Comparison of ENCODE assay signal across 22 mouse cellular contexts in the genomic region with DNA sequence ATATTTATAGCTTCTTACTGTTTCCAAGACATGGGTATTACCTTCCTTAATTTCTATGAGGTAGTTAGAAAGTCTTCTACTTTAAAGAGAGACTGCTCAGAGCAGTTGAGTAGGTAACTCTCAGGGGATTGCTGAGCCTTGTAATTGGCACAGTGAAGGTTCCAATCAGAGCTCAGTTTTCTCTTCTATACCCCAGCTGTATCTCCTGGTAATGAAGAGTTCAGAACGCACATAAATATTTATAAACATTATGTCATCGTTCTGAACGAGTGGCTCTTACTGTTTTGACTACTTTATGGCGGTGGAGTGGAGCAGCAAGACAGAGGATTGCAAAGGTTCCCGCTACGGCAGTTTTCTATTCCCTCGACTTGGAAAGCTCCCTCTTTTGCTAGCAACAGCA.
DNase-seq lines count a peak whose midpoint lies in the region; ATAC-seq and TF ChIP-seq lines count a peak whose summit lies in the region.
"Had no signal": no experiment of that assay in that cellular context is flagged by ENCODE, and none has a peak within 500 bp of the region (broad histone marks: within the 10 kb centered on the region; RNA-seq: fewer than 3 reads in every experiment).

No protein-coding gene starts in this region.

- H3K36me3 ChIP-seq in forebrain, embryonic 15.5 days: no peaks in the 10 kb centered on the region
- no peaks in the 10 kb centered on the region for H3K36me3 ChIP-seq in forebrain, embryonic 12.5 days (replicated peaks)
- no peaks in the 10 kb centered on the region for H3K36me3 ChIP-seq in kidney, postnatal 0 days (ENCODE audit: insufficient read depth, low read length)
- no peaks in the 10 kb centered on the region for H3K36me3 ChIP-seq in neural tube, embryonic 12.5 days
- H3K36me3 ChIP-seq in neural tube, embryonic 15.5 days: 0 out of 2 replicates have a peak, but pooled peaks cover 5% of the 10 kb centered on the region
- no peaks in the 10 kb centered on the region for H3K36me3 ChIP-seq in midbrain, embryonic 16.5 days (ENCODE audit: control insufficient read depth, insufficient read depth, low read length)
- H3K36me3 ChIP-seq: hindbrain, embryonic 15.5 days had no signal

- peak; percentile 49 for ATAC-seq in forebrain, embryonic 15.5 days (replicated peaks)
- ATAC-seq in forebrain, embryonic 12.5 days (ENCODE audit: low FRiP score): no peak
- ATAC-seq in kidney, postnatal 0 days (replicated peaks; ENCODE audit: low FRiP score, low read depth): no peak
- ATAC-seq in neural tube, embryonic 12.5 days (ENCODE audit: low FRiP score, low read depth): peak; percentile 66
- ATAC-seq in neural tube, embryonic 15.5 days (ENCODE audit: low FRiP score): no peak
- peak; percentile 81 for ATAC-seq in midbrain, embryonic 16.5 days
- no peak for ATAC-seq in activated CD4-positive, CD25-positive, alpha-beta regulatory T cell, adult 4 months
- ATAC-seq: liver, embryonic 12.5 days had no signal

- no peaks in the 10 kb centered on the region for H3K27me3 ChIP-seq in forebrain, embryonic 15.5 days
- H3K27me3 ChIP-seq in forebrain, embryonic 12.5 days: no peaks in the 10 kb centered on the region
- H3K27me3 ChIP-seq in kidney, postnatal 0 days (ENCODE audit: insufficient read depth, low read length): no peaks in the 10 kb centered on the region
- H3K27me3 ChIP-seq in neural tube, embryonic 12.5 days (replicated peaks): no peaks in the 10 kb centered on the region
- no peaks in the 10 kb centered on the region for H3K27me3 ChIP-seq in neural tube, embryonic 15.5 days (replicated peaks)
- H3K27me3 ChIP-seq in midbrain, embryonic 16.5 days (ENCODE audit: control insufficient read depth, insufficient read depth, low read depth, low read length): no peaks in the 10 kb centered on the region
- H3K27me3 ChIP-seq: CH12.LX; hindbrain, embryonic 15.5 days; liver, embryonic 12.5 days had no signal

- H3K4me3 ChIP-seq in forebrain, embryonic 15.5 days: no peak overlapping the region
- H3K4me3 ChIP-seq in forebrain, embryonic 12.5 days (replicated peaks): no peak overlapping the region
- no peak overlapping the region for H3K4me3 ChIP-seq in kidney, postnatal 0 days (replicated peaks; ENCODE audit: low read depth, low read length)
- no peak overlapping the region for H3K4me3 ChIP-seq in neural tube, embryonic 12.5 days
- no peak overlapping the region for H3K4me3 ChIP-seq in neural tube, embryonic 15.5 days (replicated peaks)
- no peak overlapping the region for H3K4me3 ChIP-seq in midbrain, embryonic 16.5 days (ENCODE audit: low read depth, low read length)
- H3K4me3 ChIP-seq: erythroblast, embryonic 14.5 days; hindbrain, embryonic 15.5 days; liver, embryonic 12.5 days had no signal

- peak; percentile 21 for DNase-seq in kidney, postnatal 0 days (ENCODE audit: low spot score)
- DNase-seq in kidney, adult 9 months: no peak
- DNase-seq: adrenal gland, postnatal 25 days; cerebellum, adult 2 months; heart, postnatal 10 days; kidney, adult 11 months; kidney, postnatal 10 days; left cerebral cortex, postnatal 4 days; lung, adult 2 months; lung, postnatal 4 days; thymus, postnatal 36 days had no signal

- H3K4me2 ChIP-seq in forebrain, embryonic 15.5 days (replicated peaks): no peak overlapping the region
- no peak overlapping the region for H3K4me2 ChIP-seq in forebrain, embryonic 12.5 days
- H3K4me2 ChIP-seq in kidney, postnatal 0 days (ENCODE audit: low read length): no peak overlapping the region
- H3K4me2 ChIP-seq in neural tube, embryonic 12.5 days (replicated peaks): no peak overlapping the region
- no peak overlapping the region for H3K4me2 ChIP-seq in neural tube, embryonic 15.5 days
- no peak overlapping the region for H3K4me2 ChIP-seq in midbrain, embryonic 16.5 days (ENCODE audit: low read length)
- H3K4me2 ChIP-seq: heart, embryonic 11.5 days; hindbrain, embryonic 15.5 days; liver, embryonic 12.5 days had no signal

- WGBS in forebrain, embryonic 15.5 days: 18% methylated on average over 7 of the region's 7 CpGs
- 39% methylated on average over 7 of the region's 7 CpGs for WGBS in forebrain, embryonic 12.5 days
- 50% methylated on average over 7 of the region's 7 CpGs for WGBS in kidney, postnatal 0 days
- WGBS in neural tube, embryonic 12.5 days: 61% methylated on average over 7 of the region's 7 CpGs
- 39% methylated on average over 7 of the region's 7 CpGs for WGBS in neural tube, embryonic 15.5 days
- WGBS in midbrain, embryonic 16.5 days: 43% methylated on average over 7 of the region's 7 CpGs

- H3K4me1 ChIP-seq in forebrain, embryonic 15.5 days: peaks cover 15% of the 10 kb centered on the region
- H3K4me1 ChIP-seq in forebrain, embryonic 12.5 days: peaks cover 9% of the 10 kb centered on the region; the same call in 1 of the 2 replicates
- H3K4me1 ChIP-seq in kidney, postnatal 0 days (replicated peaks; ENCODE audit: insufficient read depth, low read length): 0 out of 2 replicates have a peak, but pooled peaks cover 4% of the 10 kb centered on the region
- H3K4me1 ChIP-seq in neural tube, embryonic 12.5 days: peaks cover 4% of the 10 kb centered on the region; the same call in 1 of the 2 replicates
- H3K4me1 ChIP-seq in neural tube, embryonic 15.5 days: no peaks in the 10 kb centered on the region
- 0 out of 2 replicates have a peak, but pooled peaks cover 3% of the 10 kb centered on the region for H3K4me1 ChIP-seq in midbrain, embryonic 16.5 days (ENCODE audit: control insufficient read depth, insufficient read depth, low read length)
- H3K4me1 ChIP-seq: hindbrain, embryonic 15.5 days; liver, embryonic 12.5 days had no signal

- no peak overlapping the region for H3K9ac ChIP-seq in forebrain, embryonic 15.5 days (replicated peaks)
- H3K9ac ChIP-seq in forebrain, embryonic 12.5 days: no peak overlapping the region
- H3K9ac ChIP-seq in kidney, postnatal 0 days (ENCODE audit: low read depth, low read length): no peak overlapping the region
- no peak overlapping the region for H3K9ac ChIP-seq in neural tube, embryonic 12.5 days
- H3K9ac ChIP-seq in neural tube, embryonic 15.5 days (replicated peaks): no peak overlapping the region
- no peak overlapping the region for H3K9ac ChIP-seq in midbrain, embryonic 16.5 days (ENCODE audit: low read depth, low read length)
- H3K9ac ChIP-seq: hindbrain, embryonic 15.5 days; liver, embryonic 12.5 days had no signal

- no peak for TF ChIP-seq CTCF in kidney, postnatal 0 days (IDR thresholded peaks at IDR 0.05; ENCODE audit: low read depth)

- no peak overlapping the region for H3K27ac ChIP-seq in forebrain, embryonic 15.5 days (replicated peaks)
- no peak overlapping the region for H3K27ac ChIP-seq in forebrain, embryonic 12.5 days
- no peak overlapping the region for H3K27ac ChIP-seq in kidney, postnatal 0 days
- no peak overlapping the region for H3K27ac ChIP-seq in neural tube, embryonic 12.5 days
- H3K27ac ChIP-seq in neural tube, embryonic 15.5 days (replicated peaks): no peak overlapping the region
- no peak overlapping the region for H3K27ac ChIP-seq in midbrain, embryonic 16.5 days (ENCODE audit: low read length)
- H3K27ac ChIP-seq: hindbrain, embryonic 15.5 days; liver, embryonic 12.5 days had no signal

- H3K9me3 ChIP-seq in forebrain, embryonic 15.5 days: no peaks in the 10 kb centered on the region
- no peaks in the 10 kb centered on the region for H3K9me3 ChIP-seq in forebrain, embryonic 12.5 days
- no peaks in the 10 kb centered on the region for H3K9me3 ChIP-seq in kidney, postnatal 0 days (replicated peaks; ENCODE audit: low read length)
- H3K9me3 ChIP-seq in neural tube, embryonic 12.5 days: no peaks in the 10 kb centered on the region
- H3K9me3 ChIP-seq in neural tube, embryonic 15.5 days (replicated peaks): no peaks in the 10 kb centered on the region
- no peaks in the 10 kb centered on the region for H3K9me3 ChIP-seq in midbrain, embryonic 16.5 days (replicated peaks; ENCODE audit: control insufficient read depth, low read length, poor library complexity, severe bottlenecking)
- H3K9me3 ChIP-seq: hindbrain, embryonic 15.5 days; liver, embryonic 12.5 days had no signal

Comparison
In these comparisons a context has a peak if more than half of its experiments do, and no peak if none do; other contexts are left out.
1. ATAC-seq: peak in forebrain, embryonic 15.5 days (single experiment), neural tube, embryonic 12.5 days (single experiment) and midbrain, embryonic 16.5 days (single experiment); none in forebrain, embryonic 12.5 days (single experiment), kidney, postnatal 0 days (single experiment), neural tube, embryonic 15.5 days (single experiment) and activated CD4-positive, CD25-positive, alpha-beta regulatory T cell, adult 4 months (single experiment).